Mouse (Mus musculus) cerebral cortex, adult 2 months (tissue): ENCODE measurements around the gene Mecp2.

Experiments
- WGBS: fragments of 180-500 bp; shearing (Covaris S2); methylation state at CpG from one replicate; pipeline ENCODE4 v1.1.7; 2018; 5-methylcytosine and 5-hydroxymethylcytosine counted together

Gene Mecp2

GRCm38 (mm10) chrX:74006401-74006800 is 128.8 kb downstream of the Mecp2 start:
- WGBS = 81% methylated on average over 21 of the region's 21 CpGs

- 60% methylated on average over 2 of the region's 2 CpGs for WGBS
These were observed 131.5 kb downstream of the Mecp2 start for GRCm38 (mm10) chrX:74003644-74004043.

- WGBS = 52% methylated on average over 3 of the region's 3 CpGs
These were observed 134.1 kb downstream of the Mecp2 start for GRCm38 (mm10) chrX:74001024-74001423.

GRCm38 (mm10) chrX:73998911-73999869 is 136.0 kb downstream of the Mecp2 start:
- WGBS = 16% methylated on average over 8 of the region's 8 CpGs

GRCm38 (mm10) chrX:73977783-73978182 is 157.4 kb downstream of the Mecp2 start:
- WGBS = 91% methylated on average over 1 of the region's 1 CpGs
